Mouse (Mus musculus) stomach, postnatal 0 days (tissue): ENCODE measurements around the gene Lrrc71. TPM values are rescaled to one million over a fixed set of nuclear protein-coding genes. Genes with fewer than 3 reads are reported as not detected.
A peak's percentile ranks its signal among the peaks of the same experiment; 100 is the strongest.

Experiments used
- ATAC-seq: fragments of 200-750 bp; cut with Nextera tagmentation; 2 replicates; pipeline ENCODE4 v1.8.0; 2017; ENCODE audit not compliant: low FRiP score, low TSS enrichment
- DNase-seq: peaks from one replicate; pipeline ENCODE4 v3.0.0-alpha.2; 2016; ENCODE audit warnings: low spot score
- H3K27ac ChIP-seq: fragments of 300-500 bp; sonication (generic); replicated peaks from 2 replicates; pipeline ENCODE4 v1.5.1; 2014; ENCODE audit warnings: mild to moderate bottlenecking, control low read depth
- H3K27me3 ChIP-seq: fragments of 300-500 bp; sonication (generic); 2 replicates; pipeline ENCODE4 v1.6.1; 2014; ENCODE audit warnings: low read length; ENCODE audit not compliant: control insufficient read depth, insufficient read depth
- H3K36me3 ChIP-seq: fragments of 300-500 bp; sonication (generic); 2 replicates; pipeline ENCODE4 v1.6.1; 2014; ENCODE audit warnings: low read length, mixed read lengths; ENCODE audit not compliant: control insufficient read depth, insufficient read depth
- H3K4me1 ChIP-seq: fragments of 300-500 bp; sonication (generic); replicated peaks from 2 replicates; pipeline ENCODE4 v1.6.1; 2014; ENCODE audit warnings: antibody characterized with exemption; ENCODE audit not compliant: control insufficient read depth, insufficient read depth
- H3K4me2 ChIP-seq: fragments of 300-500 bp; sonication (generic); replicated peaks from 2 replicates; pipeline ENCODE4 v1.6.1; 2014; ENCODE audit warnings: low read depth, mild to moderate bottlenecking, control low read depth, moderate library complexity
- H3K4me3 ChIP-seq: fragments of 300-500 bp; sonication (generic); 2 replicates; pipeline ENCODE4 v1.5.1; 2014; ENCODE audit warnings: low read depth, low read length, control low read depth
- H3K9ac ChIP-seq: fragments of 300-500 bp; sonication (generic); 2 replicates; pipeline ENCODE4 v1.6.1; 2014; ENCODE audit warnings: mild to moderate bottlenecking, low read length, control low read depth, mixed read lengths
- H3K9me3 ChIP-seq: fragments of 300-500 bp; sonication (generic); 2 replicates; pipeline ENCODE4 v1.6.1; 2016; ENCODE audit warnings: low read length; ENCODE audit not compliant: control insufficient read depth
- CTCF ChIP-seq: IDR thresholded peaks from 2 replicates; pipeline ENCODE4 v1.5.1; 2016; ENCODE audit warnings: antibody characterized with exemption, low read depth, mild to moderate bottlenecking, moderate library complexity
- EP300 ChIP-seq: optimal IDR thresholded peaks from 2 replicates; pipeline ENCODE3; 2016; ENCODE audit warnings: antibody characterized with exemption
- WGBS: fragments of 180-500 bp; shearing (Covaris S2); extraction: QIAGEN DNeasy Blood & Tissue Kit; methylation state at CpG from one replicate; pipeline ENCODE4 v1.1.7; 2014; 5-methylcytosine and 5-hydroxymethylcytosine counted together
- polyA plus RNA-seq: library from polyadenylated mRNA; unstranded; fragments of >200 nt; fragmentation: Nextera tagmentation; extraction: Ambion mirVana; gene quantifications from 2 replicates; pipeline ENCODE4 v1.2.1, GENCODE M21; 2015

Lrrc71 gene
- polyA plus RNA-seq, 1 experiment from 2014 or later: 0.38 TPM

DNA sequence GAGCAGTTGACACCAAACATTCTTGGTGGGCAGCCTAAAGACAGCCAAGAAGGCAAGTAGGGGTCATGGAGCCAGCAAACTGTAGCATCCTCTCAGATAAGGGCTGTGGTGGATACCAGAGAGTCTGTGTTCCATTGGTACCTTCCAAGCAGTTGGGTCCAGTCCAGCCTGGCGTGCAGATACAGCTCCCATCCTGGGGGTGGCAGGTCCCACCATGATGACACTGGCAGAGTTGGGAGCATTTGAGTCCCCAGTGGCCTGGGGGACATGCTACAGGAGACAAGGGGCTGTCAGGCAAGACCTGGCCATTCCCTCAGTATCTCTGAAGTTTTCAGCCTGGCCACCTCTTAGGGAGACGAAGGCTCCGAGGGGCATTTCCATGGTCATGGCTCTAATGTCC lies 4.1 kb upstream of the Lrrc71 start:
- Histone ChIP-seq H3K27me3 (no peaks in the 10 kb centered on the region), H3K4me1 (0 out of 2 replicates have a peak, but pooled peaks cover 3% of the 10 kb centered on the region), H3K9me3 (no peaks in the 10 kb centered on the region), H3K4me2 (no peak overlapping the region), H3K36me3 (no peaks in the 10 kb centered on the region; the same call in 1 of the 2 replicates), H3K4me3 (no peak overlapping the region), H3K9ac (no peak overlapping the region), H3K27ac (no peak overlapping the region)
- TF ChIP-seq CTCF: no peak
- no peak for TF ChIP-seq EP300
- no peak for ATAC-seq
- DNase-seq: no peak
- WGBS: 80% methylated on average over 3 of the region's 3 CpGs

DNA sequence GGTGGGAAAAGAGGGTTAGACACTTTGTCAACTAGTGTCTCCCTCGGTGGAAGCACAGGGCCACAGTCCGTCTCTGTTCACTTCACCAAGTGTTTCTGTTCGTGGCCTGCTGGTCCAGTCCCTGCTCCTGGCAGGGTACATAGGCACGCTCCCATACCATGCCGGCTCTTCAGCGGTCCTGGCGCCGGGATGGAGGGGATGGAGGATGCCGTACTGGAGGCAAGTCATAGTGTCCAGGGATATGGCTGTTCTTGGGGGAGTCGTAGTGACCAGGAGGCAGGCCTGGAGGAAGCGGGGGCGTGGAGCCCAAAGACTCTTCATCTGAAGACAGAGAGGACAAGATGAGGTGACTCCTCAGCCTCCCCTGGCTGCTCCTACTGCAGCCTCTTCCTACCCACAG lies 1.6 kb upstream of the Lrrc71 start:
- Histone ChIP-seq H3K27ac (no peak overlapping the region), H3K4me2 (no peak overlapping the region), H3K27me3 (no peaks in the 10 kb centered on the region), H3K36me3 (no peaks in the 10 kb centered on the region; the same call in 1 of the 2 replicates), H3K4me3 (no peak overlapping the region), H3K9ac (no peak overlapping the region), H3K4me1 (peaks cover 5% of the 10 kb centered on the region; the same call in 1 of the 2 replicates), H3K9me3 (no peaks in the 10 kb centered on the region)
- no peak for TF ChIP-seq EP300
- no peak for TF ChIP-seq CTCF
- DNase-seq (no peak), ATAC-seq (no peak)
- WGBS: 89% methylated on average over 12 of the region's 12 CpGs

DNA sequence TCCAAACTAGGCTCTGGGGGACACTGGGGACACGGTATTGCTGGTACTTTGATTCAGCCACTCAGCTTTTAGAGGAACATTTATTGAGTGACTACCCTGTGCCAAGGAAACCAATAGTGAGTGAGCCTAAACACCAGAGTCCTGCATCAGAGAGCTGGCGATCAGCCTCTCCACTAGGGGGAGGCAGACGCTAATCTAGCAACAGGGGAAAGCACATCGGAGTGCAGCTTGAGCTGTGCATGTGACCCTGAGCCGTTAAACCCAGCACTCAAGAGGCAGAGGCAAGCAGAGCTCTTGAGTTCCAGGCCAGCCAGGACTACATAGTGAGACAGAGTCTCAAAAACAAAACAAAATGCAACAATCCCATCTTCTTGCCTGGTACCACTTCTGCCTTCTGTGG lies 611 bp upstream of the Lrrc71 start:
- TF ChIP-seq EP300: no peak
- peak; percentile 88 for TF ChIP-seq CTCF
- peak; percentile 65 for DNase-seq
- H3K36me3 ChIP-seq: no peaks in the 10 kb centered on the region; the same call in 1 of the 2 replicates
- no peak overlapping the region for H3K4me3 ChIP-seq
- ATAC-seq: peak; percentile 33; the same call in 1 of the 2 replicates
- 19% methylated on average over 5 of the region's 5 CpGs for WGBS
- H3K9me3 ChIP-seq: no peaks in the 10 kb centered on the region
- no peak overlapping the region for H3K4me2 ChIP-seq
- H3K9ac ChIP-seq: no peak overlapping the region
- H3K4me1 ChIP-seq: peaks cover 5% of the 10 kb centered on the region; the same call in 1 of the 2 replicates
- no peak overlapping the region for H3K27ac ChIP-seq
- H3K27me3 ChIP-seq: no peaks in the 10 kb centered on the region

DNA sequence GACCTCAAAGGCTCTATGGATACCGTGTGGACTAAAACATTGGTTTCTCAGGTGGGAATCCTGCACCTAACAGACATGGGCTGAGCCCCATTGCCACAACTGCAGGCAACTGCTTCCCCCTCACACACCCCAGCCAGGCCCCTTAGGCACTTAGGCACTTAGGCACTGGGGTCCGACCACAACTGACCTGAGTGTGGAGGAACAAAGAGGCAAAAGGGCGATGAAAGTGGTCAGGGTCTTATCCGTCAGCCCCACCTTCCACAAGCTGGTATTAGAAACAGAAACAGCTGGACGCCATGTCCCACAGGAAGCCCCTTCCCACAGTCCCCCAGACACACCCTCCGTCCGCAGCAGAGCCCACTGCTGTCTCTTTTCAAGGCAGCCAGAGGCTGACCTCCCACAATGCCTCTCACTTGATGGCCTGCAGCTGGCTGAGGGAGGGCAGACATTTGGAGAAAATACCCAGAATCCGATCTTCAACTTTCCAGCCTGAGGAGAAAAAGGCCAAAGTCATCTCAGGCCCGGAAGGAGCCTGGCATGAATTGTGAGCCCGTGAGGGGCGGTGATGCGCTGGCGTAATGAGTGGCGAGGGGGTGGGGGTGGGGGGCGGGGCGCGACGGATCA lies 3.3 kb downstream of the Lrrc71 start:
- WGBS: 22% methylated on average over 18 of the region's 18 CpGs
- Histone ChIP-seq H3K9ac (peak overlapping the region; percentile 28; the same call in 1 of the 2 replicates), H3K27me3 (no peaks in the 10 kb centered on the region), H3K4me3 (0 out of 2 replicates have a peak overlapping the region, but pooled peaks have one; percentile 6), H3K9me3 (no peaks in the 10 kb centered on the region), H3K4me1 (peaks cover 5% of the 10 kb centered on the region; the same call in 1 of the 2 replicates), H3K27ac (peak overlapping the region; percentile 65), H3K4me2 (peak overlapping the region; percentile 37), H3K36me3 (no peaks in the 10 kb centered on the region)
- ATAC-seq: peak; percentile 49; the same call in 1 of the 2 replicates
- no peak for DNase-seq
- TF ChIP-seq CTCF (no peak), EP300 (no peak)

DNA sequence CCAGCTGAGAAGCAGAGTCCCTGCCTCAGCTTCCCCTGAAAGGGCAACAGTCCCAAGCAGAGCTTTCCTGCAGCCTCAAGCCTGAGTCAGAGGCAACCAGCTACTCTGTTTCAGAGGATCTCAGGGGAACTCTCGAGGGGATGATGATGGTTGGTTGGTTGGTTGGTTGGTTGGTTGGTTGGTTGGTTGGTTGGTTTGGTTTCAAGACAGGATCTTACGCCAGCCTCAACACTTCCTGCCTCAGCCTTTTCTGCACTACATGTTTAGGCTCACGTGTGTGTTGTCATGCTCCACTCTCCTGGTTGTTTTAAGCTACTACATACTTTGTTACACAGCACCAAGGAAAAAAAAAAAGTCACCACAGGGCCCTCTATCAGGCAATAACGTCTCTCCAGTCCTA lies 4.5 kb downstream of the Lrrc71 start:
- H3K9me3 ChIP-seq: no peaks in the 10 kb centered on the region
- no peak overlapping the region for H3K9ac ChIP-seq
- DNase-seq: no peak
- 79% methylated on average over 4 of the region's 4 CpGs for WGBS
- no peak overlapping the region for H3K27ac ChIP-seq
- H3K36me3 ChIP-seq: 0 out of 2 replicates have a peak, but pooled peaks cover under 1% of the 10 kb centered on the region
- H3K4me3 ChIP-seq: no peak overlapping the region
- peaks cover 5% of the 10 kb centered on the region; the same call in 1 of the 2 replicates for H3K4me1 ChIP-seq
- no peak for ATAC-seq
- TF ChIP-seq EP300 (no peak), CTCF (no peak)
- no peak overlapping the region for H3K4me2 ChIP-seq
- H3K27me3 ChIP-seq: no peaks in the 10 kb centered on the region

DNA sequence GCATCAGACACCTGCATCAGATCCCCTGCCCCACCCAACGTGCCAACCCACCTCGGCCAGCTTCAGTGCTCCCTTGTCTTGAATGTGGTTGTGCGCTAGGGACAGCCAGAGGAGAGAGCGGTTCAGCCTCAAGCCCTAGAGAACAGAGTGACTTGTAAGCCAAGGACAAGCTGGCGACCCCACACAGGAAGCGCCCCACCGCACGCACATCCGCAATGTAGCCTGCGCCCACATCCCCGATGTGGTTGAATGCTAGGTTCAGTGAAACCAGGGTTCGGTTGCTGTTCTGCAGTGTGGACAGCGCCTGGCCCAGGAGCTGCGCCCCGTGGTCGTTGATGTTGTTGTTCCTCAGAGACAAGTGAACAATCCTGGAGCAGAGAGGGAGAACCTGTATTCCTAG lies 5.7 kb downstream of the Lrrc71 start:
- H3K27ac ChIP-seq: no peak overlapping the region
- H3K4me1 ChIP-seq: peaks cover 3% of the 10 kb centered on the region; the same call in 1 of the 2 replicates
- H3K9ac ChIP-seq: no peak overlapping the region
- no peaks in the 10 kb centered on the region for H3K27me3 ChIP-seq
- H3K36me3 ChIP-seq: peaks cover 9% of the 10 kb centered on the region
- no peak for DNase-seq
- 85% methylated on average over 16 of the region's 16 CpGs for WGBS
- no peak for TF ChIP-seq EP300
- TF ChIP-seq CTCF: no peak
- H3K9me3 ChIP-seq: no peaks in the 10 kb centered on the region
- no peak for ATAC-seq
- no peak overlapping the region for H3K4me2 ChIP-seq
- H3K4me3 ChIP-seq: no peak overlapping the region
